Mouse (Mus musculus) right cerebral cortex, postnatal 36 days (tissue): ENCODE measurements at regions not wholly inside any gene's neighbourhood (a gene's known extent, or its start where the extent isn't known, plus 50 kb on each side); places are given as distances from the start of the nearest gene placed in this dataset.

Experiments used
- DNase-seq, 2 experiments: peaks; one replicate each; pipeline ENCODE4 v3.0.0; 2022; ENCODE audit warnings: low spot score in 2 of 2, mixed read lengths in 1 of 2

- peak in 1 of 2 experiments; percentile 16 for DNase-seq
Measured at GRCm38 (mm10) chr13:4662336-4663101, 53.5 kb upstream of the Akr1e1 start.
